Mouse (Mus musculus) olfactory bulb, adult 2 months (tissue): Measurements from ENCODE around the gene Dusp10.

Experiments used
- CTCF ChIP-seq: fragments of 200-500 bp; IDR thresholded peaks from 2 replicates; pipeline ENCODE4 v1.5.1; 2012; ENCODE audit warnings: low read depth, mild to moderate bottlenecking, low read length, moderate library complexity; ENCODE audit not compliant: insufficient read depth
- POLR2A ChIP-seq: fragments of 200-500 bp; IDR thresholded peaks from 2 replicates; pipeline ENCODE4 v1.6.1; 2012; ENCODE audit warnings: mild to moderate bottlenecking, low read depth, low read length, moderate library complexity; ENCODE audit not compliant: insufficient read depth

- TF ChIP-seq CTCF (no peak), POLR2A (no peak)
Observed at GRCm38 (mm10) chr1:184118586-184118985, 105.5 kb downstream of the Dusp10 start.
